Mouse (Mus musculus): ENCODE measurements around the gene Gabrb1. TPM values are rescaled to one million over a fixed set of nuclear protein-coding genes. Genes with fewer than 3 reads are reported as not detected.

Gabrb1 gene
- polyA plus RNA-seq, 1 experiment: not detected

- Histone ChIP-seq H3K27ac (ENCODE audit: insufficient read depth, low read length) (peak within 1 kb of the TSS; percentile 91), H3K4me1 (ENCODE audit: control insufficient read depth, insufficient read depth, insufficient read length) (peaks cover 10% of the 10 kb centered on the region), H3K27me3 (ENCODE audit: control insufficient read depth, insufficient read depth, low read length) (no peaks in the 10 kb centered on the region), H3K36me3 (ENCODE audit: control insufficient read depth, insufficient read depth, low read length) (peaks cover 5% of the 10 kb centered on the region), H3K4me3 (ENCODE audit: extremely low read depth, insufficient read depth, insufficient read length) (peak within 1 kb of the TSS; percentile 75)
- WGBS: 2% methylated on average over 38 of the region's 38 CpGs
- TF ChIP-seq POLR2A (IDR thresholded peaks at IDR 0.05; ENCODE audit: low read depth, low read length) (peak; percentile 96), CTCF (IDR thresholded peaks at IDR 0.05; ENCODE audit: extremely low read depth, insufficient read depth, insufficient read length, insufficient replicate concordance) (no peak)
- DNase-seq (ENCODE audit: low read depth in 1 of 2, low spot score in 2 of 2): peak; percentile 83 to 96
These were observed 509.8 kb downstream of the Gabrb1 start, which contains the start of gene Commd8 for GRCm38 (mm10) chr5:72167594-72168284. Gene Commd8, minus strand, starts transcription at chr5:72168189.

DNA sequence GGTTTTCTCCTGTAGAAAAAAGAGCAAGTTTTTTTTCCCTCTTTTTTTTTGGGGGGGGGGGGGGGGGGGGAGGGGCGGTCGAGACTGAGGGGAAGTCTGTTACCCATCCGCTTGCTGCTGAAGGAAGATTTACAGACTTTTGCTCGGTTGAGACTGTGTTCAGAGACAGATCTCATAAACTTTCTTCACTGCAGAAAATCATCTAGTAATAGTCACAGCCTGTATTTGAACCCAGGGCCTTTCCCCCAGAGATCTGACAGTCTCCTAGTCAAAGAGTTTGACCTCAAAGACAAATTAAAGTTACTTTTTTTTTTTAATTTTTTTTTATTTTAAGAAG lies 510.3 kb downstream of the Gabrb1 start:
- peaks cover 10% of the 10 kb centered on the region for H3K4me1 ChIP-seq (ENCODE audit: control insufficient read depth, insufficient read depth, insufficient read length)
- DNase-seq (ENCODE audit: low read depth in 1 of 2, low spot score in 2 of 2): no peak
- no peak overlapping the region for H3K4me3 ChIP-seq (ENCODE audit: extremely low read depth, insufficient read depth, insufficient read length)
- no peaks in the 10 kb centered on the region for H3K27me3 ChIP-seq (ENCODE audit: control insufficient read depth, insufficient read depth, low read length)
- H3K27ac ChIP-seq (ENCODE audit: insufficient read depth, low read length): no peak overlapping the region
- WGBS: 1% methylated on average over 4 of the region's 4 CpGs
- peaks cover 5% of the 10 kb centered on the region for H3K36me3 ChIP-seq (ENCODE audit: control insufficient read depth, insufficient read depth, low read length)
- TF ChIP-seq POLR2A (IDR thresholded peaks at IDR 0.05; ENCODE audit: low read depth, low read length) (no peak), CTCF (IDR thresholded peaks at IDR 0.05; ENCODE audit: extremely low read depth, insufficient read depth, insufficient read length, insufficient replicate concordance) (no peak)

DNA sequence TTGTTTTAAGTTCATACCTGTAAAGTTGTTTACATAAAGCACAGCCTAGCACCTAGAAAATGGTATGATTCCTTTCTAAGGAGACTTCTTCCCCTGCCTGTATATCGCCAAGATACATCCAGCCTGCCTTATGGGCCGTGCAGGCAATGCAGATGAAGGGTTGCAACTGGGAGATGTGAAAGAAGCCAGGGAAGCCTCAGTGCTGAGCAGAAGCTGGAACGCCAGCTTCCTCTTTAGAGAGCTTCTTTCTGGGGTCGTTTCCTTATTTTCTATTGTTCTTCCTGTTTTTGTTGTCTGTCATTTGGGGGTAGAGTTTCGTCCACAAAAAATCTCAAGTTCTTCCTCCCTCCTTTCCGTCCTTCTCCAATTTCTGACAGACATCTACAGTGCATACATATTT lies 512.2 kb downstream of the Gabrb1 start:
- TF ChIP-seq CTCF (IDR thresholded peaks at IDR 0.05; ENCODE audit: extremely low read depth, insufficient read depth, insufficient read length, insufficient replicate concordance): no peak
- no peak for TF ChIP-seq POLR2A (IDR thresholded peaks at IDR 0.05; ENCODE audit: low read depth, low read length)
- Histone ChIP-seq H3K4me1 (ENCODE audit: control insufficient read depth, insufficient read depth, insufficient read length) (peaks cover 10% of the 10 kb centered on the region), H3K4me3 (ENCODE audit: extremely low read depth, insufficient read depth, insufficient read length) (no peak overlapping the region), H3K27me3 (ENCODE audit: control insufficient read depth, insufficient read depth, low read length) (no peaks in the 10 kb centered on the region), H3K36me3 (ENCODE audit: control insufficient read depth, insufficient read depth, low read length) (peaks cover 2% of the 10 kb centered on the region; the same call in 1 of the 2 replicates), H3K27ac (ENCODE audit: insufficient read depth, low read length) (0 out of 2 replicates have a peak overlapping the region, but pooled peaks have one; percentile 33)
- WGBS: 27% methylated on average over 6 of the region's 6 CpGs
- DNase-seq (ENCODE audit: low read depth in 1 of 2, low spot score in 2 of 2): no peak

GRCm38 (mm10) chr5:72172675-72173074 lies 514.8 kb downstream of the Gabrb1 start:
- H3K36me3 ChIP-seq (ENCODE audit: control insufficient read depth, insufficient read depth, low read length): no peaks in the 10 kb centered on the region
- peak in 1 of 2 experiments; percentile 29 for DNase-seq (ENCODE audit: low read depth in 1 of 2, low spot score in 2 of 2)
- H3K27ac ChIP-seq (ENCODE audit: insufficient read depth, low read length): no peak overlapping the region
- no peak for TF ChIP-seq CTCF (IDR thresholded peaks at IDR 0.05; ENCODE audit: extremely low read depth, insufficient read depth, insufficient read length, insufficient replicate concordance)
- TF ChIP-seq POLR2A (IDR thresholded peaks at IDR 0.05; ENCODE audit: low read depth, low read length): no peak
- 47% methylated on average over 3 of the region's 3 CpGs for WGBS
- no peak overlapping the region for H3K4me3 ChIP-seq (ENCODE audit: extremely low read depth, insufficient read depth, insufficient read length)
- peaks cover 2% of the 10 kb centered on the region; the same call in 1 of the 2 replicates for H3K4me1 ChIP-seq (ENCODE audit: control insufficient read depth, insufficient read depth, insufficient read length)
- no peaks in the 10 kb centered on the region for H3K27me3 ChIP-seq (ENCODE audit: control insufficient read depth, insufficient read depth, low read length)

- Histone ChIP-seq H3K36me3 (ENCODE audit: control insufficient read depth, insufficient read depth, low read length) (no peaks in the 10 kb centered on the region), H3K27me3 (ENCODE audit: control insufficient read depth, insufficient read depth, low read length) (no peaks in the 10 kb centered on the region), H3K27ac (ENCODE audit: insufficient read depth, low read length) (no peak overlapping the region), H3K4me1 (ENCODE audit: control insufficient read depth, insufficient read depth, insufficient read length) (peaks cover 2% of the 10 kb centered on the region; the same call in 1 of the 2 replicates), H3K4me3 (ENCODE audit: extremely low read depth, insufficient read depth, insufficient read length) (no peak overlapping the region)
- DNase-seq (ENCODE audit: low read depth in 1 of 2, low spot score in 2 of 2): no peak
- TF ChIP-seq POLR2A (IDR thresholded peaks at IDR 0.05; ENCODE audit: low read depth, low read length) (no peak), CTCF (IDR thresholded peaks at IDR 0.05; ENCODE audit: extremely low read depth, insufficient read depth, insufficient read length, insufficient replicate concordance) (no peak)
- WGBS: 79% methylated on average over 1 of the region's 1 CpGs
These were observed 515.6 kb downstream of the Gabrb1 start for GRCm38 (mm10) chr5:72173521-72173920.

DNA sequence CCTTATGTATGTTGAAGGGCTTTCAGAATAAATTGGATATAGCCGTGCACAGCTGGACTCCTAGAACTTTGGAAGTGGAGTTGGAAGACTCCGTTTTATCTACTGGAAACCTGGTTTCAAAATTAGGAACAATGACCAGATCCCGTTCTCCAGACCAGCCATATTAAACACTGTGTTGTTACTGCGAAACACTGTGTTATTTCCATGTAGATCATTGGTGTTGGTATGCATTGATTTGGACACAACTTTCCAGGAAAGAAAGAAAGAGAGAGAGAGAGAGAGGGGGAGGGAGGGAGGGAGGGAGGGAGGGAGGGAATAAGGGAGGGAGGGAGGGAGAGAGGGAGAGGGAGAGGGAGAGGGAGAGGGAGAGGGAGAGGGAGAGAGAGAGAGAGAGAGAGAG lies 517.1 kb downstream of the Gabrb1 start:
- Histone ChIP-seq H3K27ac (ENCODE audit: insufficient read depth, low read length) (no peak overlapping the region), H3K36me3 (ENCODE audit: control insufficient read depth, insufficient read depth, low read length) (no peaks in the 10 kb centered on the region), H3K4me1 (ENCODE audit: control insufficient read depth, insufficient read depth, insufficient read length) (peaks cover under 1% of the 10 kb centered on the region; the same call in 1 of the 2 replicates), H3K27me3 (ENCODE audit: control insufficient read depth, insufficient read depth, low read length) (no peaks in the 10 kb centered on the region), H3K4me3 (ENCODE audit: extremely low read depth, insufficient read depth, insufficient read length) (no peak overlapping the region)
- 91% methylated on average over 4 of the region's 4 CpGs for WGBS
- no peak for DNase-seq (ENCODE audit: low read depth in 1 of 2, low spot score in 2 of 2)
- TF ChIP-seq POLR2A (IDR thresholded peaks at IDR 0.05; ENCODE audit: low read depth, low read length) (no peak), CTCF (IDR thresholded peaks at IDR 0.05; ENCODE audit: extremely low read depth, insufficient read depth, insufficient read length, insufficient replicate concordance) (no peak)

DNA sequence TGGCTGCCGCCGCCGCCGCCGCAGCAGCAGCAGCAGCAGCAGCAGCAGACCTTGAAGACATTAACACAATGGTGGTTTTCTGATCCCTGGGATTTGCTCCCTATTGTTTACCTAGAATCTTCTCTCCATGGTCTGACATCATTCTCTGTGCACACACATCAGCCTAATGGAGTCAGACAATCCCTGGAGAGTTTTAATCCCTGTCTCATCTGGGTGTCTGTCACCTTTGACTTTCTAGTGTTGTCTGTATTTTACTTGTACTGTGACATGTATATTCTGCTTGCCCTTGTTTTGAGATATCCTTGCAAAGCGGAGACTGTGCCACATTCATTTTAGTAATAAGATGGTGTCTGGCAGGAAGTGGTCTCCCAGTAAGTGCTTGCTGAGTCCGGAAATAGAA lies 517.6 kb downstream of the Gabrb1 start:
- no peaks in the 10 kb centered on the region; the same call in 1 of the 2 replicates for H3K4me1 ChIP-seq (ENCODE audit: control insufficient read depth, insufficient read depth, insufficient read length)
- no peaks in the 10 kb centered on the region for H3K27me3 ChIP-seq (ENCODE audit: control insufficient read depth, insufficient read depth, low read length)
- 84% methylated on average over 7 of the region's 7 CpGs for WGBS
- H3K27ac ChIP-seq (ENCODE audit: insufficient read depth, low read length): no peak overlapping the region
- no peak for DNase-seq (ENCODE audit: low read depth in 1 of 2, low spot score in 2 of 2)
- H3K4me3 ChIP-seq (ENCODE audit: extremely low read depth, insufficient read depth, insufficient read length): no peak overlapping the region
- no peak for TF ChIP-seq CTCF (IDR thresholded peaks at IDR 0.05; ENCODE audit: extremely low read depth, insufficient read depth, insufficient read length, insufficient replicate concordance)
- TF ChIP-seq POLR2A (IDR thresholded peaks at IDR 0.05; ENCODE audit: low read depth, low read length): no peak
- H3K36me3 ChIP-seq (ENCODE audit: control insufficient read depth, insufficient read depth, low read length): no peaks in the 10 kb centered on the region

All from spleen, adult 2 months (tissue).